ENCODE assay signal across 8 mouse cellular contexts in genomic region chr4:49631319-49632138, GRCm38 (mm10). TPM values are rescaled to one million over a fixed set of nuclear protein-coding genes. Genes with fewer than 3 reads are reported as not detected.
DNase-seq lines count a peak whose midpoint lies in the region; ATAC-seq and TF ChIP-seq lines count a peak whose summit lies in the region.

Rnf20 (plus strand) TSS chr4:49632006.

- intact Hi-C loops in heart, postnatal 10 days (cut with DNase I), result loop anchor here (1.0 to 5.0 kb wide), 2 partner anchors 47 to 109 kb away; partner anchors contain the start of genes Mrpl50 and Zfp189

- peak within 1 kb of the TSS; percentile 84 for H3K4me2 ChIP-seq in forebrain, embryonic 13.5 days
- peak within 1 kb of the TSS; percentile 84 for H3K4me2 ChIP-seq in liver, postnatal 0 days (ENCODE audit: low read depth, low read length)
- peak within 1 kb of the TSS; percentile 78 for H3K4me2 ChIP-seq in neural tube, embryonic 14.5 days (ENCODE audit: low read depth, low read length)

- DNase-seq in ES-CJ7 (ENCODE audit: low read depth, low spot score), result peak; percentile 96
- peak; percentile 97 to 98 for DNase-seq in heart, postnatal 10 days
- peak; percentile 78 for DNase-seq in large intestine, adult 2 months (ENCODE audit: low read depth, low spot score)
- DNase-seq in liver, postnatal 0 days, result peak; percentile 95
- peak; percentile 89 to 93 for DNase-seq in thymus, adult 18-20 months

- 2% methylated on average over 37 of the region's 37 CpGs for WGBS in forebrain, embryonic 13.5 days
- 2% methylated on average over 37 of the region's 37 CpGs for WGBS in large intestine, adult 2 months
- 3% methylated on average over 37 of the region's 37 CpGs for WGBS in liver, postnatal 0 days (ENCODE audit: insufficient replicate concordance)
- WGBS in neural tube, embryonic 14.5 days, result 4% methylated on average over 37 of the region's 37 CpGs

- H3K27ac ChIP-seq in forebrain, embryonic 13.5 days, result peak within 1 kb of the TSS; percentile 91
- peak within 1 kb of the TSS; percentile 92 for H3K27ac ChIP-seq in liver, postnatal 0 days (ENCODE audit: low read depth)
- H3K27ac ChIP-seq in neural tube, embryonic 14.5 days (ENCODE audit: low read depth, low read length), result peak within 1 kb of the TSS; percentile 87

- TF ChIP-seq CTCF in liver, postnatal 0 days (IDR thresholded peaks at IDR 0.05; ENCODE audit: low read depth), result no peak

- ATAC-seq in cerebellum, adult (ENCODE audit: insufficient number of reproducible peaks, low FRiP score, low TSS enrichment), result peak; percentile 97
- ATAC-seq in forebrain, embryonic 13.5 days, result peak; percentile 98
- peak; percentile 96 for ATAC-seq in liver, postnatal 0 days
- ATAC-seq in neural tube, embryonic 14.5 days (ENCODE audit: low read depth), result peak; percentile 97

- no peak for TF ChIP-seq EP300 in liver, postnatal 0 days (IDR thresholded peaks at IDR 0.05; ENCODE audit: low read depth)

- no peaks in the 10 kb centered on the region for H3K9me3 ChIP-seq in forebrain, embryonic 13.5 days (replicated peaks)
- no peaks in the 10 kb centered on the region for H3K9me3 ChIP-seq in liver, postnatal 0 days (ENCODE audit: low read length)
- no peaks in the 10 kb centered on the region for H3K9me3 ChIP-seq in neural tube, embryonic 14.5 days (ENCODE audit: control insufficient read depth, low read length)

- peaks cover 23% of the 10 kb centered on the region for H3K36me3 ChIP-seq in forebrain, embryonic 13.5 days (ENCODE audit: poor library complexity, severe bottlenecking)
- H3K36me3 ChIP-seq in liver, postnatal 0 days (replicated peaks; ENCODE audit: insufficient read depth, low read length), result peaks cover 27% of the 10 kb centered on the region
- H3K36me3 ChIP-seq in neural tube, embryonic 14.5 days (ENCODE audit: control insufficient read depth, insufficient read depth, low read length), result 0 out of 2 replicates have a peak, but pooled peaks cover 8% of the 10 kb centered on the region

- H3K4me1 ChIP-seq in forebrain, embryonic 13.5 days, result peaks cover 22% of the 10 kb centered on the region
- H3K4me1 ChIP-seq in liver, postnatal 0 days (ENCODE audit: insufficient read depth), result 0 out of 2 replicates have a peak, but pooled peaks cover 8% of the 10 kb centered on the region
- peaks cover 13% of the 10 kb centered on the region for H3K4me1 ChIP-seq in neural tube, embryonic 14.5 days (ENCODE audit: control insufficient read depth, insufficient read depth, low read length)

- peak within 1 kb of the TSS; percentile 89 for H3K9ac ChIP-seq in forebrain, embryonic 13.5 days
- H3K9ac ChIP-seq in liver, postnatal 0 days (replicated peaks), result peak within 1 kb of the TSS; percentile 89
- peak within 1 kb of the TSS; percentile 75 for H3K9ac ChIP-seq in neural tube, embryonic 14.5 days (replicated peaks; ENCODE audit: low read depth, low read length)

- no peaks in the 10 kb centered on the region for H3K27me3 ChIP-seq in forebrain, embryonic 13.5 days
- no peaks in the 10 kb centered on the region for H3K27me3 ChIP-seq in liver, postnatal 0 days (ENCODE audit: insufficient read depth, low read length)
- no peaks in the 10 kb centered on the region for H3K27me3 ChIP-seq in neural tube, embryonic 14.5 days (ENCODE audit: control insufficient read depth, insufficient read depth, low read length)

- peak within 1 kb of the TSS; percentile 87 for H3K4me3 ChIP-seq in forebrain, embryonic 13.5 days
- H3K4me3 ChIP-seq in liver, postnatal 0 days (ENCODE audit: low read depth, low read length), result peak within 1 kb of the TSS; percentile 92
- peak within 1 kb of the TSS; percentile 86 for H3K4me3 ChIP-seq in neural tube, embryonic 14.5 days (ENCODE audit: low read depth, low read length)

RNA-seq across cellular contexts. Expression of gene Rnf20, which starts in this region (rescaled TPM):
- polyA plus RNA-seq in forebrain, embryonic 13.5 days (2015; fragmentation: Nextera tagmentation; extraction: Ambion mirVana), result 66.3 and 68.5 TPM in 2 replicates
- total RNA-seq in heart, postnatal 10 days (2021), result 10 to 100 TPM; 36.9 TPM
- 7.6 and 14.6 TPM in 2 replicates for polyA plus RNA-seq in large intestine, adult 2 months (2012; rRNA removed)
- polyA plus RNA-seq in liver, postnatal 0 days (2015; fragmentation: Nextera tagmentation; extraction: Ambion mirVana), result 9.4 and 11.8 TPM in 2 replicates
- polyA plus RNA-seq in neural tube, embryonic 14.5 days (2014; fragmentation: Nextera tagmentation; extraction: Ambion mirVana), result 63.0 and 66.7 TPM in 2 replicates

Comparison
In these comparisons a context has a peak if more than half of its experiments do, and no peak if none do; other contexts are left out.
1. Peak in every context shown above with its lines: DNase-seq, ATAC-seq, H3K4me3 ChIP-seq and H3K27ac ChIP-seq.